Mouse (Mus musculus): ENCODE results near the gene Kdm3a.

DNA sequence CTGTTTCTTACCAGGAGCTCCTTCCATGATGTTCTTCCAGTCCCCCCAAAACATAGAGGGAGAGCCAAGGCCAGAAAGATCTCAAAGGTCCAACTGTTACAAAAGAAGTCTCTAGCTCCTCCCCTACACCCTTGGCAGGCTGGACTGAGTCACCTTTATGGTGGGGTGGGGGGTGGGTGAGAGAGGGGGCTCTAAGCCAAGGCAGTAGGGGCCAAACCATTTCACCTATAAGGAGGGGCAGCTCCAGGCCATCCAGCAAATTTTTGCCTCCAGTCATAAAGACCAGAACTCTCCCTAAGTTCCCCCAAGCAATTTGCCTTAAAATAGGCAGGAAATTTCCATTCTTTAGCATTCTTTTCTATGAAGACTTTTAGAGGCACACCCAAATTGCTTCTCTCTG lies 23.8 kb downstream of the Kdm3a start:
- TF ChIP-seq CTCF (IDR thresholded peaks at IDR 0.05; ENCODE audit: low read depth) (no peak), EP300 (optimal IDR thresholded peaks at IDR 0.05) (no peak)

Data from stomach, postnatal 0 days (tissue).